Mouse (Mus musculus) left cerebral cortex, adult 8-10 months (tissue): ENCODE measurements at regions not wholly inside any gene's neighbourhood (a gene's known extent, or its start where the extent isn't known, plus 50 kb on each side); places are given as distances from the start of the nearest gene placed in this dataset.

Experiments
- DNase-seq, 2 experiments: peaks; one replicate each; pipeline ENCODE4 v3.0.0; 2022; ENCODE audit warnings: low spot score in 2 of 2

- no peak for DNase-seq
These were observed 58.6 kb upstream of the Grip1 start for GRCm38 (mm10) chr10:119395048-119395447.

- no peak for DNase-seq
These were observed 65.7 kb upstream of the Grip1 start for GRCm38 (mm10) chr10:119387924-119388323.

DNA sequence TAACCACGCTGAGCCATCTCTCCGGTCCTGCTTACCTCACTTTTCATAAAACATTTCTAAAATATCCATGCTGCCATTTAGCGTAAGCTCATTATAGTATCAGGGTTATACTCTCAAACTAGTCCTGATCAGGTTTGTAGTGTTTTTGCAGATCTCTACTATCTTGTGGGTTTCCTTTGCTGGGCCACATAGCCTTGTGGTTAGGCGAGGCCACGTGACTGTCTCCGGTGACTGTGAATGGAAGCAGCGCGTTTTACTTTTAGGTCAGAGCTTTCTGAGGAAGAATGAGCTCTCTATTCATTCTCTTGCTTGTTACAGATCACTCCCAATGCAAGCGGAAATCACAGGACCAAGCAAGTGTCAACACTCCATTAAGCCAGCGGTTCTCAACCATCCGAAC, 71.4 kb upstream of the Grip1 start:
- DNase-seq: no peak

GRCm38 (mm10) chr10:119368566-119368965, 85.1 kb upstream of the Grip1 start:
- no peak for DNase-seq

DNA sequence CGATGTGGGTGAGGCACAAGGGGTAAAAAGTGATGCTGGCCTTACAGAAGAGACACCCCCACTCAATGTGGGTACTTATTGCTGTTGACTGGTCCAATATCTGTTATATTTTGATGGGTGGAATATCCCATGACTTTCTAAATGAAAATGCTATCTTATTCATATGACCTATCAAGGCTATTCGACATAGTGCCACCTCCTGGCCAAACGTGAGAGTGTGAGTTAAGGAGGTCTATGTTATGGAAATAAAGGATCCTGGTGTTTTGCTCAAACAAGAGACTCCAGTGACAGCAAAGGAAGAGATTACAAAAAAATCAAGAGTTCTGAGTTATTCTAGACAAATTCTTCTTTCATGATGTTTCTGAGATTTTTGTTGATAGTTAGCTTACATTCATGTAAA, 90.0 kb upstream of the Grip1 start:
- DNase-seq: peak in 1 of 2 experiments; percentile 17

DNA sequence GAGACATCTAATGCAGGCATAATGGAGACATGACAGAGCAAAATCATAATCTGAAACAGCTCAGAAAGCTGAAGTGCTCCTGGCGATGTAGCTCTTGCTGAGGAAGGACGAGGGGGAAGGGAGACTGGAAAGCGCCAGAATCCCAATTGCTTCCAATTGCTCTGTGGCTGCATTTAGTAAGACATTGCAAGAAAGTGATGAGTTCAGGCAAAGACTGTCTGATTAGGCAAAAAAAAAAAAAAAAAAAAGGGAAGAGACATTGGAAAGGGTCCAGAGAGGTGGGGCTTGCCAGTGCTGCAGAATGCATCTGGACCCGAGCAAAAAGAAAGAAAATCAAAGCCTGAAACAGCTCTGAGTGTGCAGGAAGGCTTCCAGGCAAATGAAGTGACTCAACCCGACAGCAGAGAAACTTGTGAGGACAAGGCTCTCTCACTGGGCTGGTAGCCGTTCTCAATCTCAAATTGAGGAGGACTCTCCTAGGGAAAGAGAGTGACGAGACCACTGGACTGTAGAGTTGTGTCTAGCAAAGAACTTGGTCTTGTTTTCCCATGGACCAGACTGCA, 94.8 kb upstream of the Grip1 start:
- peak in 1 of 2 experiments; percentile 24 for DNase-seq

DNA sequence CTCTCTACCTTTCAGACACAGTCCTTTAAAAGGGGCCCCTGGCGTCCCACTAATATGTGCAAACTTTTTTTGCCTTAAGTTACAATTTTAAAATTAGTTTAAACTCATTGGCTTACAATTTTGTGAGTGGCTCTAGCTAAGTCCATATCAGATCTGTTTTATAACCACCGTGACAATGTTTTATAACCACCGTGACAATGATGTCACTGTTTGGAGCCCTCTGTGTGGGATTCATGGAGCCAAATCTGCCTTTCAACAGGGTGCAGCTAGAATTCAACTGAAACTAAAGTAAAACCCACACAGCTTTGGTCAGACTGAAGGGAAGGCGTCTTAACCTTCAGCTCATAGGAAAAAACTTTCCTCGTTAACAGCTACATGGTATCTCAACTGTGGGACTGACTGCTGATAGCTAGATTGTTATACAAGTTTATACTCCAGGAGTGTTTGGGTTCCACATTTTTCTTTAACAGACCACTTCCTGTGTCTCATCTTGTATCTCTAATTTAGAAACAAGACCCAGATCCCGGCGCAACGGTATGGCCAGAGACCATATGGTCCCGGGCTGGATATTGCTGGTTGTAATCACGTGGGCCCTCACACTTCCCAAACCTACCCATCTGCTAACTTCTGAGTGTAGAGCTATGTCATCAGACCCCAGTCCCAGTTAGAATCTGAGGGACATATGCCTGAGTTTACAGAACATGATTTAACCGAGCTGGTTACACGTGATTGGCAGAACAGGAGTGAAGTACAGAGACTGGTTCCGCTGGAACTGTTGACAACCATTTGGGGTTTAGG, 102.7 kb upstream of the Cand1 start:
- DNase-seq: peak in 1 of 2 experiments; percentile 19

GRCm38 (mm10) chr10:119340323-119340722, 100.5 kb upstream of the Cand1 start:
- DNase-seq: no peak

- DNase-seq: no peak
These were observed 87.1 kb upstream of the Cand1 start for GRCm38 (mm10) chr10:119326912-119327311.

GRCm38 (mm10) chr10:119319953-119320352, 80.1 kb upstream of the Cand1 start:
- no peak for DNase-seq

DNA sequence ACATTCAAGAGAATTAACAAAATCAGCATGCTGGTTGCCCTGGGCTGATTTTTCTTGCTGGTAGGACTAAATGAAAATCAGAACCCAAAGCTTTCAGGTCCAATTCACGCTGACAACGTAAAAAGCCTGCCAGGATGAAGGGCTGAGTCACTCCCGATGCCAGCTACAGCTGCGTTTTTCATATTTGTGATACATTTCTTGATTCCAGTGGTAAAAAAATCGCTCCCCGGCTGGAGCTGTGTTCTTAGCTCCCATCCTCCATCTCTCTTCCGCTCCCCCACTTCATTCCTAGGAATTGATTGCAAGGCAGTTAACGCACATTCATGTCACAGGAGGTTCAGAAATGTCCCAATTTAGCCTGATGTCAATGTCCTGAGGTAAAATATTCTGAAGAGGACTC, 78.6 kb upstream of the Cand1 start:
- DNase-seq: peak in 1 of 2 experiments; percentile 17

DNA sequence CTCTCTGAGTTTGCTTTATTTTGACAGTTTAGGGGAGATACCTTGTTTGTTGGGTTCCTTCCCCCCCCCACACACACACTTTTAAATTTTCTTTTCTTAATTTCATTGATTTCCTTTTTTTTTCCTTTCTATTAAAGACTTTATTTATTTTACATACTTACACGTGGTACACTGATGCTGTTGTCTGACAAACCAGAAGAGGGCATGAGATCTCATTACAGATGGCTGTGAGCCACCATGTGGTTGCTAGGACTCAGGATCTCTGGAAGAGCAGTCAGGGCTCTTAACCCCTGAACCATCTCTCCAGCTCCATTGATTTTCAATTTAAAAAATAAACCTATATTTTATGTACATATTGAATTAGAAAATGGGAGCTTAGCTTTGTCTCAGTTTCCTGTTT, 71.7 kb upstream of the Cand1 start:
- no peak for DNase-seq

GRCm38 (mm10) chr10:119295740-119296139, 55.9 kb upstream of the Cand1 start:
- no peak for DNase-seq

- peak in 1 of 2 experiments; percentile 13 for DNase-seq
These were observed 54.7 kb upstream of the Cand1 start for GRCm38 (mm10) chr10:119294454-119295149.

GRCm38 (mm10) chr10:119293372-119293771, 53.5 kb upstream of the Cand1 start:
- no peak for DNase-seq
